ENCODE assay signal across 12 mouse cellular contexts in genomic region chr5:113933480-113933879, GRCm38 (mm10). TPM values are rescaled to one million over a fixed set of nuclear protein-coding genes. Genes with fewer than 3 reads are reported as not detected.
DNase-seq lines count a peak whose midpoint lies in the region; ATAC-seq and TF ChIP-seq lines count a peak whose summit lies in the region.
"Had no signal": no experiment of that assay in that cellular context is flagged by ENCODE, and none has a peak within 500 bp of the region (broad histone marks: within the 10 kb centered on the region; RNA-seq: fewer than 3 reads in every experiment).

No protein-coding gene starts in this region.

- H3K4me2 ChIP-seq in heart, postnatal 0 days (ENCODE audit: low read depth, low read length), result no peak overlapping the region
- H3K4me2 ChIP-seq: liver, embryonic 13.5 days; midbrain, embryonic 13.5 days had no signal

- intact Hi-C loops in heart, postnatal 25 days (cut with DNase I), result no loop called here

- WGBS in heart, postnatal 0 days, result 69% methylated on average over 4 of the region's 4 CpGs

- no peak overlapping the region for H3K9ac ChIP-seq in heart, postnatal 0 days (replicated peaks; ENCODE audit: low read depth, low read length)
- H3K9ac ChIP-seq: liver, embryonic 13.5 days; midbrain, embryonic 13.5 days had no signal

- H3K27ac ChIP-seq in heart, postnatal 0 days (ENCODE audit: low read depth), result no peak overlapping the region
- H3K27ac ChIP-seq: liver, embryonic 13.5 days; midbrain, embryonic 13.5 days had no signal

- H3K4me1 ChIP-seq in heart, postnatal 0 days (ENCODE audit: control insufficient read depth, insufficient read depth), result peaks cover 13% of the 10 kb centered on the region

- H3K36me3 ChIP-seq in heart, postnatal 0 days (replicated peaks; ENCODE audit: control insufficient read depth, insufficient read depth, low read length), result no peaks in the 10 kb centered on the region

- H3K27me3 ChIP-seq in heart, postnatal 0 days (ENCODE audit: control insufficient read depth, insufficient read depth, low read length), result no peaks in the 10 kb centered on the region
- H3K27me3 ChIP-seq: liver, embryonic 13.5 days; midbrain, embryonic 13.5 days had no signal

- H3K9me3 ChIP-seq in heart, postnatal 0 days (replicated peaks; ENCODE audit: control insufficient read depth, low read length), result no peaks in the 10 kb centered on the region
- H3K9me3 ChIP-seq: liver, embryonic 13.5 days; midbrain, embryonic 13.5 days had no signal

- peak; percentile 37 for TF ChIP-seq CTCF in heart, postnatal 0 days (IDR thresholded peaks at IDR 0.05; ENCODE audit: low read depth)
- peak; percentile 37; the same call in 1 of the 2 replicates for TF ChIP-seq CTCF in brain, embryonic 14.5 days (IDR thresholded peaks at IDR 0.05; ENCODE audit: borderline replicate concordance, extremely low read depth, insufficient read depth, insufficient read length)

- no peak for DNase-seq in heart, postnatal 0 days (ENCODE audit: low spot score)
- no peak for DNase-seq in heart, postnatal 25 days (ENCODE audit: low spot score)
- peak; percentile 2 for DNase-seq in urinary bladder, postnatal 14 days (ENCODE audit: low spot score)
- DNase-seq in urinary bladder, adult 18-20 months (ENCODE audit: low spot score in 2 of 2), result no peak
- DNase-seq in brain, embryonic 14.5 days (ENCODE audit: low read depth), result no peak
- DNase-seq in adrenal gland, adult 2 months, result no peak
- no peak for DNase-seq in right cerebral cortex, postnatal 36 days (ENCODE audit: low spot score in 2 of 2)
- DNase-seq: gastrocnemius, postnatal 14 days; kidney, adult 11 months; liver, embryonic 13.5 days; right cerebral cortex, postnatal 4 days had no signal

- no peak for TF ChIP-seq POLR2A in brain, embryonic 14.5 days (IDR thresholded peaks at IDR 0.05; ENCODE audit: borderline replicate concordance, extremely low read depth, insufficient read depth, insufficient read length, poor library complexity, severe bottlenecking)

- no peak for TF ChIP-seq EP300 in heart, postnatal 0 days (IDR thresholded peaks at IDR 0.05; ENCODE audit: low read depth)

- no peak overlapping the region for H3K4me3 ChIP-seq in heart, postnatal 0 days (ENCODE audit: low read depth, low read length)
- H3K4me3 ChIP-seq: liver, embryonic 13.5 days; midbrain, embryonic 13.5 days had no signal

- ATAC-seq in heart, postnatal 0 days (ENCODE audit: insufficient read depth, low read depth), result no peak
- ATAC-seq: midbrain, embryonic 13.5 days had no signal

RNA-seq across cellular contexts. Expression of gene Coro1c, which starts 24.9 kb away (rescaled TPM):
- 78.2 and 93.4 TPM in 2 replicates for total RNA-seq in heart, postnatal 0 days (2014; rRNA removed; ENCODE audit: low replicate concordance)
- 40.0 and 46.6 TPM in 2 replicates for polyA plus RNA-seq in heart, postnatal 0 days (2015; fragmentation: Nextera tagmentation; extraction: Ambion mirVana)
- total RNA-seq in heart, postnatal 25 days (2021), result 10 to 100 TPM; 34.5 to 35.2 TPM
- 136 and 202 TPM in 2 replicates for polyA plus RNA-seq in brain, embryonic 14.5 days (2012; rRNA removed)
- total RNA-seq in adrenal gland, adult 2 months (2021), result 10 to 100 TPM; 43.3 to 75.5 TPM
- 29.1 and 31.3 TPM in 2 replicates for polyA plus RNA-seq in adrenal gland, adult 2 months (2012; rRNA removed)
